Mouse (Mus musculus): ENCODE measurements at regions not wholly inside any gene's neighbourhood (a gene's known extent, or its start where the extent isn't known, plus 50 kb on each side); places are given as distances from the start of the nearest gene placed in this dataset.

DNA sequence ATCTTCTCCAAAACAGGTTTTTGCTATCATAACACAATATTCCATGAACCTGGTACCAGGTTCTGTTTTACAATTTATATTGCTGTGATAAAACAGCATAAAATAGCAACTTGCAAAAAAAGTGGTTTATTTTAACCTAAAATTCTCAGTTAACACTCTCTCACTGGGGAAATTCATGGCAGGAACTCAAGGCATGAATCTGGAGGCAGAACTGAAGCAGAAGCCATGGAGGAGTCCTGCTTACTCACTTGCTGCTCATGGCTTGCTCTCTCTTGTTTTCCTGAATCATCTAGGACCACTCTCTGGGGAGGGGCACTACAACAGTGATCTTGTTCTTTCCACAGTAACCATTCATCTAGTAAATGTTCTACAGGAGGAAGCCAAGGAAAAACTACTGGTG is 250.2 kb upstream of the Kcnh7 start:
- Histone ChIP-seq H3K27me3 (ENCODE audit: control insufficient read depth, insufficient read depth, low read length) (no peaks in the 10 kb centered on the region), H3K4me1 (ENCODE audit: control insufficient read depth, insufficient read depth, low read length) (no peaks in the 10 kb centered on the region), H3K36me3 (ENCODE audit: control insufficient read depth, insufficient read depth, low read length) (no peaks in the 10 kb centered on the region), H3K4me3 (replicated peaks; ENCODE audit: low read length) (no peak overlapping the region), H3K9ac (ENCODE audit: low read length) (no peak overlapping the region), H3K27ac (ENCODE audit: low read length) (no peak overlapping the region), H3K9me3 (replicated peaks; ENCODE audit: control insufficient read depth, low read length) (no peaks in the 10 kb centered on the region), H3K4me2 (ENCODE audit: low read depth, low read length) (no peak overlapping the region)
- no peak for ATAC-seq (ENCODE audit: insufficient read depth, low FRiP score)

- WGBS, result 84% methylated on average over 1 of the region's 1 CpGs
- Histone ChIP-seq H3K4me1 (ENCODE audit: control insufficient read depth, insufficient read depth, low read length) (no peaks in the 10 kb centered on the region), H3K4me2 (ENCODE audit: low read depth, low read length) (no peak overlapping the region), H3K27ac (ENCODE audit: low read length) (no peak overlapping the region), H3K27me3 (ENCODE audit: control insufficient read depth, insufficient read depth, low read length) (no peaks in the 10 kb centered on the region), H3K9me3 (replicated peaks; ENCODE audit: control insufficient read depth, low read length) (no peaks in the 10 kb centered on the region), H3K9ac (ENCODE audit: low read length) (no peak overlapping the region), H3K4me3 (replicated peaks; ENCODE audit: low read length) (no peak overlapping the region), H3K36me3 (ENCODE audit: control insufficient read depth, insufficient read depth, low read length) (no peaks in the 10 kb centered on the region)
- no peak for ATAC-seq (ENCODE audit: insufficient read depth, low FRiP score)
These were observed 221.3 kb upstream of the Kcnh7 start for GRCm38 (mm10) chr2:63405405-63405804.

Measured in stomach, embryonic 16.5 days (tissue).